Comparison of ENCODE assay signal across 8 mouse cellular contexts in genomic region chr11:97365556-97365955, GRCm38 (mm10). TPM values are rescaled to one million over a fixed set of nuclear protein-coding genes. Genes with fewer than 3 reads are reported as not detected.
DNase-seq lines count a peak whose midpoint lies in the region; ATAC-seq lines count a peak whose summit lies in the region.

No protein-coding gene starts in this region.

- peaks cover 33% of the 10 kb centered on the region for H3K4me1 ChIP-seq in lung, embryonic 16.5 days (replicated peaks; ENCODE audit: control insufficient read depth, insufficient read depth, low read length)
- H3K4me1 ChIP-seq in limb, embryonic 10.5 days = peaks cover 35% of the 10 kb centered on the region
- H3K4me1 ChIP-seq in stomach, embryonic 15.5 days = peaks cover 23% of the 10 kb centered on the region

- 45% methylated on average over 1 of the region's 1 CpGs for WGBS in lung, embryonic 16.5 days
- WGBS in limb, embryonic 10.5 days = 61% methylated on average over 1 of the region's 1 CpGs
- WGBS in stomach, embryonic 15.5 days = 57% methylated on average over 1 of the region's 1 CpGs

- no peak overlapping the region; the same call in 1 of the 2 replicates for H3K27ac ChIP-seq in lung, embryonic 16.5 days (ENCODE audit: low read length)
- no peak overlapping the region for H3K27ac ChIP-seq in limb, embryonic 10.5 days
- no peak overlapping the region for H3K27ac ChIP-seq in stomach, embryonic 15.5 days

- peak; percentile 36; the same call in 1 of the 2 replicates for ATAC-seq in frontal cortex, adult (ENCODE audit: low TSS enrichment)
- ATAC-seq in lung, embryonic 16.5 days (ENCODE audit: low read depth) = no peak
- ATAC-seq in stomach, embryonic 15.5 days (ENCODE audit: insufficient read depth, low FRiP score, low read depth) = no peak

- H3K4me3 ChIP-seq in lung, embryonic 16.5 days (ENCODE audit: low read length) = no peak overlapping the region
- H3K4me3 ChIP-seq in limb, embryonic 10.5 days = peak overlapping the region; percentile 6; the same call in 1 of the 2 replicates
- H3K4me3 ChIP-seq in stomach, embryonic 15.5 days (replicated peaks) = no peak overlapping the region

- no peak for DNase-seq in frontal cortex, adult 2 months (ENCODE audit: extremely low spot score in 1 of 2, low spot score in 1 of 2)
- no peak for DNase-seq in lung, postnatal 36 days
- no peak for DNase-seq in limb, embryonic 10.5 days (ENCODE audit: low spot score)
- no peak for DNase-seq in Muller cell, postnatal 12 days (ENCODE audit: inconsistent ontology term)
- no peak for DNase-seq in thymus, postnatal 10 days (ENCODE audit: low spot score in 2 of 2)

- H3K27me3 ChIP-seq in lung, embryonic 16.5 days (ENCODE audit: control insufficient read depth, insufficient read depth, low read depth, low read length) = no peaks in the 10 kb centered on the region
- no peaks in the 10 kb centered on the region for H3K27me3 ChIP-seq in limb, embryonic 10.5 days (ENCODE audit: low read depth, poor library complexity, severe bottlenecking)
- H3K27me3 ChIP-seq in stomach, embryonic 15.5 days (replicated peaks) = no peaks in the 10 kb centered on the region

- H3K9me3 ChIP-seq in lung, embryonic 16.5 days (ENCODE audit: control insufficient read depth, low read length) = no peaks in the 10 kb centered on the region
- no peaks in the 10 kb centered on the region for H3K9me3 ChIP-seq in limb, embryonic 10.5 days (replicated peaks)
- H3K9me3 ChIP-seq in stomach, embryonic 15.5 days = no peaks in the 10 kb centered on the region

- H3K36me3 ChIP-seq in lung, embryonic 16.5 days (ENCODE audit: control insufficient read depth, insufficient read depth, low read length) = no peaks in the 10 kb centered on the region
- peaks cover 17% of the 10 kb centered on the region; the same call in 1 of the 2 replicates for H3K36me3 ChIP-seq in limb, embryonic 10.5 days
- H3K36me3 ChIP-seq in stomach, embryonic 15.5 days = no peaks in the 10 kb centered on the region

- peak overlapping the region; percentile 78 for H3K4me2 ChIP-seq in lung, embryonic 16.5 days (ENCODE audit: low read depth, low read length)
- H3K4me2 ChIP-seq in stomach, embryonic 15.5 days = peak overlapping the region; percentile 87; the same call in 1 of the 2 replicates

- peak overlapping the region; percentile 34; the same call in 1 of the 2 replicates for H3K9ac ChIP-seq in lung, embryonic 16.5 days (ENCODE audit: low read length)
- no peak overlapping the region for H3K9ac ChIP-seq in stomach, embryonic 15.5 days

RNA-seq across cellular contexts. Expression of gene Socs7, which starts 3.2 kb away (rescaled TPM):
- 43.3 and 44.9 TPM in 2 replicates for polyA plus RNA-seq in frontal cortex, adult 2 months (2012; rRNA removed)
- 3.2 TPM in 2 replicates for polyA plus RNA-seq in lung, embryonic 16.5 days (2015; fragmentation: Nextera tagmentation; extraction: Ambion mirVana)
- polyA plus RNA-seq in limb, embryonic 10.5 days (2016; fragmentation: Nextera tagmentation; extraction: Ambion mirVana) = 3.5 and 4.4 TPM in 2 replicates
- 3.4 and 3.8 TPM in 2 replicates for polyA plus RNA-seq in stomach, embryonic 15.5 days (2015; fragmentation: Nextera tagmentation; extraction: Ambion mirVana)

RNA-seq across cellular contexts. Expression of gene Gpr179, which starts 13.7 kb away (rescaled TPM):
- polyA plus RNA-seq in frontal cortex, adult 2 months (2012; rRNA removed) = 0.40 and 0.66 TPM in 2 replicates
- 0.11 and 0.14 TPM in 2 replicates for polyA plus RNA-seq in lung, embryonic 16.5 days (2015; fragmentation: Nextera tagmentation; extraction: Ambion mirVana)
- 0.10 and 0.11 TPM in 2 replicates for polyA plus RNA-seq in limb, embryonic 10.5 days (2016; fragmentation: Nextera tagmentation; extraction: Ambion mirVana)
- polyA plus RNA-seq in stomach, embryonic 15.5 days (2015; fragmentation: Nextera tagmentation; extraction: Ambion mirVana) = 0.19 and 0.21 TPM in 2 replicates

RNA-seq across cellular contexts. Expression of gene Arhgap23, which starts 49.8 kb away (rescaled TPM):
- polyA plus RNA-seq in frontal cortex, adult 2 months (2012; rRNA removed) = 53.4 and 64.2 TPM in 2 replicates
- 5.2 and 5.4 TPM in 2 replicates for polyA plus RNA-seq in lung, embryonic 16.5 days (2015; fragmentation: Nextera tagmentation; extraction: Ambion mirVana)
- polyA plus RNA-seq in limb, embryonic 10.5 days (2016; fragmentation: Nextera tagmentation; extraction: Ambion mirVana) = 3.5 and 3.9 TPM in 2 replicates
- 6.1 and 6.2 TPM in 2 replicates for polyA plus RNA-seq in stomach, embryonic 15.5 days (2015; fragmentation: Nextera tagmentation; extraction: Ambion mirVana)

RNA-seq across cellular contexts. Expression of gene Mrpl45, which starts 50.0 kb away (rescaled TPM):
- 28.9 TPM in 2 replicates for polyA plus RNA-seq in frontal cortex, adult 2 months (2012; rRNA removed)
- 42.2 and 43.0 TPM in 2 replicates for polyA plus RNA-seq in lung, embryonic 16.5 days (2015; fragmentation: Nextera tagmentation; extraction: Ambion mirVana)
- 64.9 and 66.1 TPM in 2 replicates for polyA plus RNA-seq in limb, embryonic 10.5 days (2016; fragmentation: Nextera tagmentation; extraction: Ambion mirVana)
- polyA plus RNA-seq in stomach, embryonic 15.5 days (2015; fragmentation: Nextera tagmentation; extraction: Ambion mirVana) = 41.5 and 46.4 TPM in 2 replicates
